Mouse (Mus musculus) erythroblast, embryonic 14.5 days (primary cell): ENCODE data around the gene Bche. TPM values are rescaled to one million over a fixed set of nuclear protein-coding genes. Genes with fewer than 3 reads are reported as not detected.

Source experiments
- H3K27me3 ChIP-seq: 2 replicates; pipeline ENCODE4 v1.6.1; 2012; ENCODE audit warnings: inconsistent platforms; ENCODE audit not compliant: control insufficient read depth
- H3K36me3 ChIP-seq: 2 replicates; pipeline ENCODE4 v1.6.1; 2012; ENCODE audit warnings: mild to moderate bottlenecking, inconsistent platforms; ENCODE audit not compliant: control insufficient read depth
- H3K4me1 ChIP-seq: 2 replicates; pipeline ENCODE4 v1.6.1; 2012; ENCODE audit warnings: inconsistent platforms; ENCODE audit not compliant: control insufficient read depth
- H3K4me3 ChIP-seq: replicated peaks from 2 replicates; pipeline ENCODE3; 2012; ENCODE audit warnings: moderate library complexity, mild to moderate bottlenecking, inconsistent platforms
- H3K9me3 ChIP-seq: 2 replicates; pipeline ENCODE4 v1.6.1; 2012; ENCODE audit warnings: low read length, inconsistent platforms, mixed read lengths; ENCODE audit not compliant: control insufficient read depth
- GATA1 ChIP-seq: IDR thresholded peaks from 2 replicates; pipeline ENCODE4 v1.6.1; 2012; ENCODE audit warnings: low read length, inconsistent platforms, mixed read lengths
- TAL1 ChIP-seq: IDR thresholded peaks from 3 replicates; pipeline ENCODE4 v1.6.1; 2012; ENCODE audit warnings: low read length, inconsistent platforms, mixed read lengths
- polyA plus RNA-seq: library from polyadenylated mRNA; stranded (reverse); fragments of >175 nt; gene quantifications from 2 replicates; pipeline ENCODE4 v1.2.3, GENCODE M21; 2012

The Bche gene
- polyA plus RNA-seq, 1 experiment: not detected

GRCm38 (mm10) chr3:73706544-73706943 is 1.7 kb downstream of the Bche start:
- Histone ChIP-seq H3K9me3 (no peaks in the 10 kb centered on the region), H3K4me3 (no peak overlapping the region), H3K36me3 (no peaks in the 10 kb centered on the region), H3K27me3 (no peaks in the 10 kb centered on the region), H3K4me1 (no peaks in the 10 kb centered on the region)
- no peak for TF ChIP-seq TAL1
- TF ChIP-seq GATA1: no peak

GRCm38 (mm10) chr3:73698889-73699288 is 9.3 kb downstream of the Bche start:
- no peak for TF ChIP-seq TAL1
- Histone ChIP-seq H3K36me3 (no peaks in the 10 kb centered on the region), H3K27me3 (no peaks in the 10 kb centered on the region), H3K4me3 (no peak overlapping the region), H3K4me1 (no peaks in the 10 kb centered on the region), H3K9me3 (no peaks in the 10 kb centered on the region)

- H3K4me1 ChIP-seq: no peaks in the 10 kb centered on the region
- H3K9me3 ChIP-seq: no peaks in the 10 kb centered on the region
- H3K4me3 ChIP-seq: no peak overlapping the region
- TF ChIP-seq TAL1: no peak
- TF ChIP-seq GATA1: no peak
- no peaks in the 10 kb centered on the region for H3K27me3 ChIP-seq
- no peaks in the 10 kb centered on the region for H3K36me3 ChIP-seq
These were observed 34.9 kb downstream of the Bche start for GRCm38 (mm10) chr3:73673333-73673732.

GRCm38 (mm10) chr3:73668172-73668571 is 40.0 kb downstream of the Bche start:
- TF ChIP-seq TAL1 (no peak), GATA1 (no peak)

GRCm38 (mm10) chr3:73667245-73668131 is 40.7 kb downstream of the Bche start:
- H3K27me3 ChIP-seq: no peaks in the 10 kb centered on the region
- no peaks in the 10 kb centered on the region for H3K9me3 ChIP-seq
- TF ChIP-seq GATA1 (no peak), TAL1 (no peak)
- no peaks in the 10 kb centered on the region for H3K36me3 ChIP-seq
- H3K4me3 ChIP-seq: no peak overlapping the region
- H3K4me1 ChIP-seq: no peaks in the 10 kb centered on the region

More at GRCm38 (mm10) chr3:73668172-73668571, 40.0 kb downstream of the Bche start:
- Histone ChIP-seq H3K36me3 (no peaks in the 10 kb centered on the region), H3K27me3 (no peaks in the 10 kb centered on the region), H3K4me1 (no peaks in the 10 kb centered on the region), H3K9me3 (no peaks in the 10 kb centered on the region), H3K4me3 (no peak overlapping the region)

GRCm38 (mm10) chr3:73650281-73650680 is 57.9 kb downstream of the Bche start:
- Histone ChIP-seq H3K27me3 (no peaks in the 10 kb centered on the region), H3K4me3 (no peak overlapping the region), H3K4me1 (no peaks in the 10 kb centered on the region), H3K36me3 (no peaks in the 10 kb centered on the region), H3K9me3 (no peaks in the 10 kb centered on the region)
- TF ChIP-seq GATA1: no peak
- no peak for TF ChIP-seq TAL1

GRCm38 (mm10) chr3:73647064-73647463 is 61.2 kb downstream of the Bche start:
- Histone ChIP-seq H3K4me3 (no peak overlapping the region), H3K4me1 (no peaks in the 10 kb centered on the region), H3K36me3 (no peaks in the 10 kb centered on the region), H3K27me3 (no peaks in the 10 kb centered on the region), H3K9me3 (no peaks in the 10 kb centered on the region)
- TF ChIP-seq GATA1 (no peak), TAL1 (no peak)

- Histone ChIP-seq H3K9me3 (no peaks in the 10 kb centered on the region), H3K27me3 (no peaks in the 10 kb centered on the region), H3K4me1 (no peaks in the 10 kb centered on the region), H3K36me3 (no peaks in the 10 kb centered on the region), H3K4me3 (no peak overlapping the region)
- TF ChIP-seq TAL1 (no peak), GATA1 (no peak)
These were observed 96.8 kb downstream of the Bche start for GRCm38 (mm10) chr3:73611421-73611820.

GRCm38 (mm10) chr3:73591757-73592533 is 116.3 kb downstream of the Bche start:
- Histone ChIP-seq H3K4me1 (no peaks in the 10 kb centered on the region), H3K27me3 (no peaks in the 10 kb centered on the region)
- no peak for TF ChIP-seq GATA1
- no peak for TF ChIP-seq TAL1

More at GRCm38 (mm10) chr3:73591757-73592533, 116.3 kb downstream of the Bche start:
- Histone ChIP-seq H3K9me3 (peaks cover 2% of the 10 kb centered on the region), H3K36me3 (no peaks in the 10 kb centered on the region), H3K4me3 (no peak overlapping the region)
